Mouse (Mus musculus): ENCODE measurements at regions not wholly inside any gene's neighbourhood (a gene's known extent, or its start where the extent isn't known, plus 50 kb on each side); places are given as distances from the start of the nearest gene placed in this dataset.

DNA sequence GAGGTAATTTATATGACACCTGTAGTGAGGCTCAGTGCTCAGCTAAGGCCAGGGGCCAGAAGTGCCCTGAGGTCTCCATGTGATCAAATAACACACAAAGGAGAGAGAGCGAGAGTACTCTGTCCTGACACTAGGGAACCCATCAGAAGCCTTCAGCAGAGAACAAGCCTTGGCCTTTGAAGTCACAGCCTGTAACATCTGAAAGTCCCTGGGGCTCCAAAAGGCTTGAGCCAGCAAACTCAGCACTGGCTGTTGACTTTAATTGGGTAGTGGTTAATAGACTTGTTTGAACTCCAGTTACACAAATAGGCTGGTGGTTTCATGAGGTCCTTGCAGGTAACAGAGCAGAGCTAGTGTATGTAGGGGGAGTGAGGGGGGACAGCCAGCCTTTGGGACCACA, 422.5 kb downstream of the Matn1 start:
- Histone ChIP-seq H3K4me2 (ENCODE audit: low read length) (no peak overlapping the region), H3K4me1 (replicated peaks; ENCODE audit: control insufficient read depth, insufficient read depth, low read length) (no peaks in the 10 kb centered on the region), H3K36me3 (ENCODE audit: control insufficient read depth, insufficient read depth) (no peaks in the 10 kb centered on the region), H3K4me3 (replicated peaks; ENCODE audit: low read length) (no peak overlapping the region), H3K9me3 (ENCODE audit: control insufficient read depth, low read length) (no peaks in the 10 kb centered on the region), H3K27ac (ENCODE audit: low read length) (no peak overlapping the region), H3K27me3 (replicated peaks; ENCODE audit: control insufficient read depth, insufficient read depth, low read length) (no peaks in the 10 kb centered on the region), H3K9ac (replicated peaks; ENCODE audit: low read depth, low read length) (no peak overlapping the region)
- 88% methylated on average over 1 of the region's 1 CpGs for WGBS
- ATAC-seq = no peak

DNA sequence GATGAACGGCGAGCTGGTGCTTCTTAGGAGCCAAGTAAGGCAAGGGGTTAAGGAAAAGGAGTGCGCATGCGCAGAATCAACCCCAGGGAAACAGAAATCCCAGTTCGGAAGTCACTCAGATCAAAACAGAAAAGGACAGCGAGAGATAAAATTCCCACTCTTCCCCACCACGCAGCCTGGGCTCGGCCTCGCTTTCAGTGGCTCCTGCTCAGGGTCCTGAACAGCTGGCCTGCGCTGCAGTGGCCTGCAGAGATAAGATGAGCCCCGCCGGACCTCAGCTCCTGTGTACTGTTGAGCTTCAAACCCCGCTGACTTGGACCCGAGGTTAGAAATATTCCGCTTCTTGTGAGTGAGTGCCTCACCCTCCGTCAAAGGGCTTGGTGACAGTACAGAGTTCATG, 428.3 kb downstream of the Matn1 start:
- H3K27me3 ChIP-seq (replicated peaks; ENCODE audit: control insufficient read depth, insufficient read depth, low read length) = no peaks in the 10 kb centered on the region
- WGBS = 89% methylated on average over 16 of the region's 16 CpGs
- H3K9ac ChIP-seq (replicated peaks; ENCODE audit: low read depth, low read length) = no peak overlapping the region
- H3K27ac ChIP-seq (ENCODE audit: low read length) = no peak overlapping the region
- no peak overlapping the region for H3K4me3 ChIP-seq (replicated peaks; ENCODE audit: low read length)
- H3K4me2 ChIP-seq (ENCODE audit: low read length) = no peak overlapping the region
- H3K36me3 ChIP-seq (ENCODE audit: control insufficient read depth, insufficient read depth) = no peaks in the 10 kb centered on the region
- H3K9me3 ChIP-seq (ENCODE audit: control insufficient read depth, low read length) = no peaks in the 10 kb centered on the region
- ATAC-seq = no peak
- no peaks in the 10 kb centered on the region for H3K4me1 ChIP-seq (replicated peaks; ENCODE audit: control insufficient read depth, insufficient read depth, low read length)

GRCm38 (mm10) chr4:131373172-131373571, 429.0 kb downstream of the Matn1 start:
- Histone ChIP-seq H3K36me3 (ENCODE audit: control insufficient read depth, insufficient read depth) (no peaks in the 10 kb centered on the region), H3K27ac (ENCODE audit: low read length) (no peak overlapping the region), H3K4me1 (replicated peaks; ENCODE audit: control insufficient read depth, insufficient read depth, low read length) (no peaks in the 10 kb centered on the region), H3K9me3 (ENCODE audit: control insufficient read depth, low read length) (no peaks in the 10 kb centered on the region), H3K4me2 (ENCODE audit: low read length) (no peak overlapping the region), H3K4me3 (replicated peaks; ENCODE audit: low read length) (no peak overlapping the region), H3K9ac (replicated peaks; ENCODE audit: low read depth, low read length) (no peak overlapping the region), H3K27me3 (replicated peaks; ENCODE audit: control insufficient read depth, insufficient read depth, low read length) (no peaks in the 10 kb centered on the region)
- no peak for ATAC-seq
- WGBS = 81% methylated on average over 3 of the region's 3 CpGs

- Histone ChIP-seq H3K36me3 (ENCODE audit: control insufficient read depth, insufficient read depth) (no peaks in the 10 kb centered on the region), H3K27ac (ENCODE audit: low read length) (no peak overlapping the region), H3K4me3 (replicated peaks; ENCODE audit: low read length) (no peak overlapping the region), H3K27me3 (replicated peaks; ENCODE audit: control insufficient read depth, insufficient read depth, low read length) (no peaks in the 10 kb centered on the region), H3K9me3 (ENCODE audit: control insufficient read depth, low read length) (no peaks in the 10 kb centered on the region), H3K4me2 (ENCODE audit: low read length) (no peak overlapping the region), H3K9ac (replicated peaks; ENCODE audit: low read depth, low read length) (no peak overlapping the region), H3K4me1 (replicated peaks; ENCODE audit: control insufficient read depth, insufficient read depth, low read length) (no peaks in the 10 kb centered on the region)
- ATAC-seq = no peak
- 91% methylated on average over 6 of the region's 6 CpGs for WGBS
These were observed 430.5 kb downstream of the Matn1 start for GRCm38 (mm10) chr4:131374527-131375290.

- no peak for ATAC-seq
- 0 out of 2 replicates have a peak, but pooled peaks cover 3% of the 10 kb centered on the region for H3K4me1 ChIP-seq (replicated peaks; ENCODE audit: control insufficient read depth, insufficient read depth, low read length)
These were observed 436.9 kb downstream of the Matn1 start for GRCm38 (mm10) chr4:131381063-131381462.

GRCm38 (mm10) chr4:131381529-131381928, 437.3 kb downstream of the Matn1 start:
- no peaks in the 10 kb centered on the region for H3K27me3 ChIP-seq (replicated peaks; ENCODE audit: control insufficient read depth, insufficient read depth, low read length)
- no peak overlapping the region for H3K27ac ChIP-seq (ENCODE audit: low read length)
- no peak overlapping the region for H3K9ac ChIP-seq (replicated peaks; ENCODE audit: low read depth, low read length)
- H3K4me3 ChIP-seq (replicated peaks; ENCODE audit: low read length) = no peak overlapping the region
- H3K4me2 ChIP-seq (ENCODE audit: low read length) = no peak overlapping the region
- no peak for ATAC-seq
- no peaks in the 10 kb centered on the region for H3K36me3 ChIP-seq (ENCODE audit: control insufficient read depth, insufficient read depth)
- H3K9me3 ChIP-seq (ENCODE audit: control insufficient read depth, low read length) = no peaks in the 10 kb centered on the region
- 0 out of 2 replicates have a peak, but pooled peaks cover 3% of the 10 kb centered on the region for H3K4me1 ChIP-seq (replicated peaks; ENCODE audit: control insufficient read depth, insufficient read depth, low read length)
- WGBS = 83% methylated on average over 7 of the region's 7 CpGs

More at GRCm38 (mm10) chr4:131381063-131381462, 436.9 kb downstream of the Matn1 start:
- no peak overlapping the region for H3K4me3 ChIP-seq (replicated peaks; ENCODE audit: low read length)
- H3K36me3 ChIP-seq (ENCODE audit: control insufficient read depth, insufficient read depth) = no peaks in the 10 kb centered on the region
- H3K4me2 ChIP-seq (ENCODE audit: low read length) = no peak overlapping the region
- H3K27me3 ChIP-seq (replicated peaks; ENCODE audit: control insufficient read depth, insufficient read depth, low read length) = no peaks in the 10 kb centered on the region
- 46% methylated on average over 9 of the region's 9 CpGs for WGBS
- H3K9me3 ChIP-seq (ENCODE audit: control insufficient read depth, low read length) = no peaks in the 10 kb centered on the region
- no peak overlapping the region for H3K27ac ChIP-seq (ENCODE audit: low read length)
- no peak overlapping the region for H3K9ac ChIP-seq (replicated peaks; ENCODE audit: low read depth, low read length)

- Histone ChIP-seq H3K4me2 (ENCODE audit: low read length) (no peak overlapping the region), H3K27me3 (replicated peaks; ENCODE audit: control insufficient read depth, insufficient read depth, low read length) (no peaks in the 10 kb centered on the region), H3K36me3 (ENCODE audit: control insufficient read depth, insufficient read depth) (no peaks in the 10 kb centered on the region), H3K9ac (replicated peaks; ENCODE audit: low read depth, low read length) (no peak overlapping the region), H3K4me1 (replicated peaks; ENCODE audit: control insufficient read depth, insufficient read depth, low read length) (0 out of 2 replicates have a peak, but pooled peaks cover 3% of the 10 kb centered on the region), H3K9me3 (ENCODE audit: control insufficient read depth, low read length) (no peaks in the 10 kb centered on the region), H3K27ac (ENCODE audit: low read length) (no peak overlapping the region), H3K4me3 (replicated peaks; ENCODE audit: low read length) (no peak overlapping the region)
- WGBS = 68% methylated on average over 5 of the region's 5 CpGs
- ATAC-seq = no peak
These were observed 439.7 kb downstream of the Matn1 start for GRCm38 (mm10) chr4:131383862-131384261.

DNA sequence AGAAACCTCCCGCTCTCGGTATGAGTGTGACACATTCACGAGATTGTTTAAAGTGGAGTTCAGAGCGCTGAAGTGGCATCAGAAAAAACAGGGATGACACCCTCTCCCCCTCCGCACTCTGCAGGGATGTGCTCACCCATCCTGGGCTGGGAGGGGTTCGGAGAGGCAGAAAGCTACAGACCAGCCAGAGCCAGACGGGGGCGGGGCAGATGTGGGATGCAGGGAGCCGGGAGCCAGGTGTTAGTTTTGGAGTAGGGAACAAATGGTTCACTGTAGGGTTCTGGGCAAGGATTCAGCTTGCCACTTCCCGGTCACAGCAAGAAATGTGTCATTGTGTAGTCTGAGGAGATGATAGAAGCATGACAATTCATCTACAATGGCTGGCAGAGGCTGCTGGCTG, 442.8 kb downstream of the Matn1 start:
- Histone ChIP-seq H3K9ac (replicated peaks; ENCODE audit: low read depth, low read length) (no peak overlapping the region), H3K9me3 (ENCODE audit: control insufficient read depth, low read length) (no peaks in the 10 kb centered on the region), H3K27me3 (replicated peaks; ENCODE audit: control insufficient read depth, insufficient read depth, low read length) (no peaks in the 10 kb centered on the region), H3K27ac (ENCODE audit: low read length) (no peak overlapping the region), H3K4me2 (ENCODE audit: low read length) (no peak overlapping the region), H3K4me3 (replicated peaks; ENCODE audit: low read length) (no peak overlapping the region), H3K4me1 (replicated peaks; ENCODE audit: control insufficient read depth, insufficient read depth, low read length) (0 out of 2 replicates have a peak, but pooled peaks cover 3% of the 10 kb centered on the region), H3K36me3 (ENCODE audit: control insufficient read depth, insufficient read depth) (no peaks in the 10 kb centered on the region)
- no peak for ATAC-seq
- 79% methylated on average over 10 of the region's 10 CpGs for WGBS

- no peaks in the 10 kb centered on the region for H3K4me1 ChIP-seq (replicated peaks; ENCODE audit: control insufficient read depth, insufficient read depth, low read length)
- H3K36me3 ChIP-seq (ENCODE audit: control insufficient read depth, insufficient read depth) = no peaks in the 10 kb centered on the region
- ATAC-seq = no peak
- H3K27me3 ChIP-seq (replicated peaks; ENCODE audit: control insufficient read depth, insufficient read depth, low read length) = no peaks in the 10 kb centered on the region
- H3K9ac ChIP-seq (replicated peaks; ENCODE audit: low read depth, low read length) = no peak overlapping the region
- no peak overlapping the region for H3K27ac ChIP-seq (ENCODE audit: low read length)
- no peak overlapping the region for H3K4me2 ChIP-seq (ENCODE audit: low read length)
- no peak overlapping the region for H3K4me3 ChIP-seq (replicated peaks; ENCODE audit: low read length)
- H3K9me3 ChIP-seq (ENCODE audit: control insufficient read depth, low read length) = no peaks in the 10 kb centered on the region
- 72% methylated on average over 10 of the region's 10 CpGs for WGBS
These were observed 446.8 kb downstream of the Ptpru start for GRCm38 (mm10) chr4:131391119-131391923.
